Mouse (Mus musculus): ENCODE data around the gene C1qa. TPM values are rescaled to one million over a fixed set of nuclear protein-coding genes. Genes with fewer than 3 reads are reported as not detected.

The C1qa gene
- polyA plus RNA-seq, 1 experiment from 2014 or later: 24.3 TPM

- H3K4me2 ChIP-seq: no peak overlapping the region
- H3K9me3 ChIP-seq (replicated peaks): no peaks in the 10 kb centered on the region
- no peak overlapping the region for H3K4me3 ChIP-seq (replicated peaks)
- WGBS: 57% methylated on average over 5 of the region's 5 CpGs
- H3K4me1 ChIP-seq: peaks cover 13% of the 10 kb centered on the region
- H3K36me3 ChIP-seq: no peaks in the 10 kb centered on the region
- H3K27me3 ChIP-seq: 0 out of 2 replicates have a peak, but pooled peaks cover 8% of the 10 kb centered on the region
- no peak overlapping the region for H3K27ac ChIP-seq
- ATAC-seq (replicated peaks; ENCODE audit: low FRiP score): no peak
- no peak overlapping the region for H3K9ac ChIP-seq
Observed at GRCm38 (mm10) chr4:136852119-136852518, 46.5 kb downstream of the C1qa start.

- Histone ChIP-seq H3K9ac (no peak overlapping the region), H3K9me3 (replicated peaks) (no peaks in the 10 kb centered on the region), H3K36me3 (no peaks in the 10 kb centered on the region), H3K4me3 (replicated peaks) (no peak overlapping the region), H3K27ac (no peak overlapping the region), H3K27me3 (peaks cover 13% of the 10 kb centered on the region; the same call in 1 of the 2 replicates), H3K4me2 (no peak overlapping the region), H3K4me1 (peaks cover 13% of the 10 kb centered on the region)
- ATAC-seq (replicated peaks; ENCODE audit: low FRiP score): no peak
- WGBS: 59% methylated on average over 4 of the region's 4 CpGs
Observed at GRCm38 (mm10) chr4:136848565-136848964, 50.0 kb downstream of the C1qa start.

- no peak overlapping the region for H3K4me3 ChIP-seq (replicated peaks)
- H3K4me2 ChIP-seq: no peak overlapping the region
- H3K9me3 ChIP-seq (replicated peaks): no peaks in the 10 kb centered on the region
- no peak overlapping the region for H3K9ac ChIP-seq
- WGBS: 75% methylated on average over 6 of the region's 6 CpGs
- H3K4me1 ChIP-seq: peaks cover 12% of the 10 kb centered on the region; the same call in 1 of the 2 replicates
- peaks cover 13% of the 10 kb centered on the region; the same call in 1 of the 2 replicates for H3K27me3 ChIP-seq
- no peaks in the 10 kb centered on the region for H3K36me3 ChIP-seq
- no peak for ATAC-seq (replicated peaks; ENCODE audit: low FRiP score)
- no peak overlapping the region for H3K27ac ChIP-seq
Observed at GRCm38 (mm10) chr4:136847166-136847565, 51.4 kb downstream of the C1qa start.

Other genes starting within 250 kb of the C1qa start
- 7.1 and 8.7 TPM in 2 replicates for gene Ephb2, start 62.8 kb downstream of the C1qa start, polyA plus RNA-seq (2015; fragmentation: Nextera tagmentation; extraction: Ambion mirVana)
- gene C1qb, start 12.6 kb downstream of the C1qa start, polyA plus RNA-seq (2015; fragmentation: Nextera tagmentation; extraction: Ambion mirVana): 42.7 and 48.4 TPM in 2 replicates
- gene C1qc, start 5.7 kb downstream of the C1qa start, polyA plus RNA-seq (2015; fragmentation: Nextera tagmentation; extraction: Ambion mirVana): 20.2 and 21.3 TPM in 2 replicates
- 0.19 and 0.21 TPM in 2 replicates for gene Epha8, start 58.0 kb upstream of the C1qa start, polyA plus RNA-seq (2015; fragmentation: Nextera tagmentation; extraction: Ambion mirVana)
- gene Zbtb40, start 150.0 kb upstream of the C1qa start, polyA plus RNA-seq (2015; fragmentation: Nextera tagmentation; extraction: Ambion mirVana): 4.1 and 4.6 TPM in 2 replicates

Data from kidney, embryonic 15.5 days (tissue).